Mouse (Mus musculus): Measurements from ENCODE around the gene Hpse. TPM values are rescaled to one million over a fixed set of nuclear protein-coding genes. Genes with fewer than 3 reads are reported as not detected.

Hpse gene
- polyA plus RNA-seq, 1 experiment = 0.44 TPM

- Histone ChIP-seq H3K27me3 (ENCODE audit: control insufficient read depth, insufficient read depth, insufficient read length) (no peaks in the 10 kb centered on the region), H3ac (ENCODE audit: control insufficient read depth, insufficient read length, low read depth) (no peak overlapping the region), H3K79me2 (ENCODE audit: control insufficient read depth, insufficient read depth) (peaks cover 32% of the 10 kb centered on the region), H3K79me3 (ENCODE audit: low read depth) (peaks cover 10% of the 10 kb centered on the region), H3K36me3 (ENCODE audit: control insufficient read depth, insufficient read depth) (no peaks in the 10 kb centered on the region), H3K4me3 (ENCODE audit: insufficient read depth, poor library complexity, severe bottlenecking) (no peak overlapping the region)
- TF ChIP-seq MYOD1 (IDR thresholded peaks at IDR 0.05; ENCODE audit: control insufficient read depth, insufficient read length, low read depth) = no peak
Measured at GRCm38 (mm10) chr5:100672403-100672802, 47.1 kb downstream of the Hpse start.

GRCm38 (mm10) chr5:100671897-100672296 is 47.6 kb downstream of the Hpse start:
- Histone ChIP-seq H3ac (ENCODE audit: control insufficient read depth, insufficient read length, low read depth) (no peak overlapping the region), H3K36me3 (ENCODE audit: control insufficient read depth, insufficient read depth) (no peaks in the 10 kb centered on the region), H3K79me3 (ENCODE audit: low read depth) (peaks cover 10% of the 10 kb centered on the region), H3K79me2 (ENCODE audit: control insufficient read depth, insufficient read depth) (peaks cover 32% of the 10 kb centered on the region), H3K4me3 (ENCODE audit: insufficient read depth, poor library complexity, severe bottlenecking) (no peak overlapping the region), H3K27me3 (ENCODE audit: control insufficient read depth, insufficient read depth, insufficient read length) (no peaks in the 10 kb centered on the region)
- no peak for TF ChIP-seq CTCF (IDR thresholded peaks at IDR 0.05; ENCODE audit: control insufficient read depth, insufficient read depth, insufficient read length)
- TF ChIP-seq USF1 (IDR thresholded peaks at IDR 0.05; ENCODE audit: low read depth) = no peak
- no peak for TF ChIP-seq MAX (IDR thresholded peaks at IDR 0.05)
- no peak for TF ChIP-seq MYOD1 (IDR thresholded peaks at IDR 0.05; ENCODE audit: control insufficient read depth, insufficient read length, low read depth)
- TF ChIP-seq MYOG (IDR thresholded peaks at IDR 0.05; ENCODE audit: control insufficient read depth, extremely low read depth, insufficient read length) = no peak
- TF ChIP-seq CEBPB (IDR thresholded peaks at IDR 0.05; ENCODE audit: low read depth) = no peak
- TF ChIP-seq FOSL1 (IDR thresholded peaks at IDR 0.05; ENCODE audit: insufficient read depth, low read length, poor library complexity, severe bottlenecking) = no peak

DNA sequence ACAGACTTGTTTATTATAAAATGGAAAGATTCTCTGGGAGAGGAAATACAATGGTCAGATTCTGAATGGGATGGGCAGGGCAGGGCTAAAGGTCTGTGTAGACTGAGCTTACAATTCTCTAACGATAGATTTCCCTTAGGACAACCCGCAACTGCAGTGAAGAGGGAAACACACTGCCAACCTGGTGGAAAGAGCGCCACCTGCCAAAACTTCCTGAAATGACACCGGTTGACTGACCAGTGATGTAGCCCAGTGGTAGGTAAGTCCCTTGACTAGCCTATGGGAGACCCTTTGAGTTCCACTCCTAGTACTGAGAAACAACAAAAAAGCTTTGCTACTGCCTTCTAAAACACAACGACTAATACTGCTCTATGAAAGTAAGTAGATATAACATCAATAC is 48.1 kb downstream of the Hpse start:
- Histone ChIP-seq H3ac (ENCODE audit: control insufficient read depth, insufficient read length, low read depth) (no peak overlapping the region), H3K27me3 (ENCODE audit: control insufficient read depth, insufficient read depth, insufficient read length) (no peaks in the 10 kb centered on the region), H3K79me2 (ENCODE audit: control insufficient read depth, insufficient read depth) (peaks cover 32% of the 10 kb centered on the region), H3K36me3 (ENCODE audit: control insufficient read depth, insufficient read depth) (peaks cover 5% of the 10 kb centered on the region), H3K79me3 (ENCODE audit: low read depth) (peaks cover 10% of the 10 kb centered on the region), H3K4me3 (ENCODE audit: insufficient read depth, poor library complexity, severe bottlenecking) (no peak overlapping the region)
- no peak for TF ChIP-seq MYOG (IDR thresholded peaks at IDR 0.05; ENCODE audit: control insufficient read depth, extremely low read depth, insufficient read length)
- TF ChIP-seq FOSL1 (IDR thresholded peaks at IDR 0.05; ENCODE audit: insufficient read depth, low read length, poor library complexity, severe bottlenecking) = no peak
- no peak for TF ChIP-seq MYOD1 (IDR thresholded peaks at IDR 0.05; ENCODE audit: control insufficient read depth, insufficient read length, low read depth)
- TF ChIP-seq MAX (IDR thresholded peaks at IDR 0.05) = no peak
- TF ChIP-seq CEBPB (IDR thresholded peaks at IDR 0.05; ENCODE audit: low read depth) = no peak
- no peak for TF ChIP-seq USF1 (IDR thresholded peaks at IDR 0.05; ENCODE audit: low read depth)
- TF ChIP-seq CTCF (IDR thresholded peaks at IDR 0.05; ENCODE audit: control insufficient read depth, insufficient read depth, insufficient read length) = no peak

GRCm38 (mm10) chr5:100666965-100667364 is 52.6 kb downstream of the Hpse start:
- H3ac ChIP-seq (ENCODE audit: control insufficient read depth, insufficient read length, low read depth) = no peak overlapping the region
- no peaks in the 10 kb centered on the region for H3K27me3 ChIP-seq (ENCODE audit: control insufficient read depth, insufficient read depth, insufficient read length)
- H3K79me3 ChIP-seq (ENCODE audit: low read depth) = peaks cover 5% of the 10 kb centered on the region
- H3K4me3 ChIP-seq (ENCODE audit: insufficient read depth, poor library complexity, severe bottlenecking) = no peak overlapping the region
- TF ChIP-seq MYOD1 (IDR thresholded peaks at IDR 0.05; ENCODE audit: control insufficient read depth, insufficient read length, low read depth) (no peak), CEBPB (IDR thresholded peaks at IDR 0.05; ENCODE audit: low read depth) (no peak), FOSL1 (IDR thresholded peaks at IDR 0.05; ENCODE audit: insufficient read depth, low read length, poor library complexity, severe bottlenecking) (no peak), CTCF (IDR thresholded peaks at IDR 0.05; ENCODE audit: control insufficient read depth, insufficient read depth, insufficient read length) (no peak), MYOG (IDR thresholded peaks at IDR 0.05; ENCODE audit: control insufficient read depth, extremely low read depth, insufficient read length) (no peak), USF1 (IDR thresholded peaks at IDR 0.05; ENCODE audit: low read depth) (no peak), MAX (IDR thresholded peaks at IDR 0.05) (no peak)
- H3K36me3 ChIP-seq (ENCODE audit: control insufficient read depth, insufficient read depth) = peaks cover 26% of the 10 kb centered on the region
- peaks cover 15% of the 10 kb centered on the region for H3K79me2 ChIP-seq (ENCODE audit: control insufficient read depth, insufficient read depth)

DNA sequence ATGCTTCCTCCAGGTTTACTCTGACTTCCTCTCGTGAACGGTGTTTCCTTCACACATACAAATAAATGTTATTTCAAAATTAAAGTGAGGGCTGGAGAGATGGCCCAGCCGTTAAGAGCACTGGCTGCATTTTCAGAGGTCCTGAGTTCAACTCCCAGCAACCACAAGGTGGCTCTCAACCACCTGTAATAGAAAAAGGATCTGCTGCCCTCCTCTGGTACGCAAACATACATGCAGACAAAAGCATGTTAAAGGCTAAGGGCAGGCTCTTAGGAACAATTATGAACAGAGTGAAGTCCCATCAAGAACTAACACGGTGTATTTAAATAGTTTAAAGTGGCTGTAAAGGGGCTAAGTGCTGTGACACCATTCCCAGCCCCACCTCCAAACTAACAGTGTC is 55.7 kb downstream of the Hpse start:
- TF ChIP-seq MAX (IDR thresholded peaks at IDR 0.05) (no peak), CTCF (IDR thresholded peaks at IDR 0.05; ENCODE audit: control insufficient read depth, insufficient read depth, insufficient read length) (peak; percentile 64)
- Histone ChIP-seq H3K4me3 (ENCODE audit: insufficient read depth, poor library complexity, severe bottlenecking) (no peak overlapping the region), H3K27me3 (ENCODE audit: control insufficient read depth, insufficient read depth, insufficient read length) (no peaks in the 10 kb centered on the region), H3K79me3 (ENCODE audit: low read depth) (no peaks in the 10 kb centered on the region), H3K36me3 (ENCODE audit: control insufficient read depth, insufficient read depth) (peaks cover 26% of the 10 kb centered on the region), H3K79me2 (ENCODE audit: control insufficient read depth, insufficient read depth) (no peaks in the 10 kb centered on the region), H3ac (ENCODE audit: control insufficient read depth, insufficient read length, low read depth) (no peak overlapping the region)

- H3K36me3 ChIP-seq (ENCODE audit: control insufficient read depth, insufficient read depth) = peaks cover 26% of the 10 kb centered on the region
- TF ChIP-seq MAX (IDR thresholded peaks at IDR 0.05) (no peak), USF1 (IDR thresholded peaks at IDR 0.05; ENCODE audit: low read depth) (no peak), MYOG (IDR thresholded peaks at IDR 0.05; ENCODE audit: control insufficient read depth, extremely low read depth, insufficient read length) (no peak), MYOD1 (IDR thresholded peaks at IDR 0.05; ENCODE audit: control insufficient read depth, insufficient read length, low read depth) (no peak)
Measured at GRCm38 (mm10) chr5:100663011-100663410, 56.5 kb downstream of the Hpse start.

More at GRCm38 (mm10) chr5:100663011-100663410, 56.5 kb downstream of the Hpse start:
- no peak overlapping the region for H3ac ChIP-seq (ENCODE audit: control insufficient read depth, insufficient read length, low read depth)
- no peaks in the 10 kb centered on the region for H3K79me2 ChIP-seq (ENCODE audit: control insufficient read depth, insufficient read depth)
- no peaks in the 10 kb centered on the region for H3K27me3 ChIP-seq (ENCODE audit: control insufficient read depth, insufficient read depth, insufficient read length)
- H3K79me3 ChIP-seq (ENCODE audit: low read depth) = no peaks in the 10 kb centered on the region
- no peak overlapping the region for H3K4me3 ChIP-seq (ENCODE audit: insufficient read depth, poor library complexity, severe bottlenecking)

Measured in C2C12 (cell line).